Mouse (Mus musculus): ENCODE data around the gene Hpgd. TPM values are rescaled to one million over a fixed set of nuclear protein-coding genes. Genes with fewer than 3 reads are reported as not detected.

Hpgd gene
- total RNA-seq, 1 experiment from 2014 or later = 10.2 TPM

- no peak for ATAC-seq (ENCODE audit: extremely low read depth, insufficient number of reproducible peaks, low FRiP score, poor library complexity, severe bottlenecking)
Measured at GRCm38 (mm10) chr8:56313622-56314021, 19.2 kb downstream of the Hpgd start.

- ATAC-seq (ENCODE audit: extremely low read depth, insufficient number of reproducible peaks, low FRiP score, poor library complexity, severe bottlenecking) = no peak
Measured at GRCm38 (mm10) chr8:56315189-56315588, 20.8 kb downstream of the Hpgd start.

GRCm38 (mm10) chr8:56323276-56323675 lies 28.9 kb downstream of the Hpgd start:
- no peak for ATAC-seq (ENCODE audit: extremely low read depth, insufficient number of reproducible peaks, low FRiP score, poor library complexity, severe bottlenecking)

GRCm38 (mm10) chr8:56327709-56328108 lies 33.3 kb downstream of the Hpgd start:
- no peak for ATAC-seq (ENCODE audit: extremely low read depth, insufficient number of reproducible peaks, low FRiP score, poor library complexity, severe bottlenecking)

- no peak for ATAC-seq (ENCODE audit: extremely low read depth, insufficient number of reproducible peaks, low FRiP score, poor library complexity, severe bottlenecking)
Measured at GRCm38 (mm10) chr8:56328130-56328542, 33.8 kb downstream of the Hpgd start.

GRCm38 (mm10) chr8:56335390-56336000 lies 41.1 kb downstream of the Hpgd start:
- ATAC-seq (ENCODE audit: extremely low read depth, insufficient number of reproducible peaks, low FRiP score, poor library complexity, severe bottlenecking) = no peak

GRCm38 (mm10) chr8:56336771-56337170 lies 42.4 kb downstream of the Hpgd start:
- no peak for ATAC-seq (ENCODE audit: extremely low read depth, insufficient number of reproducible peaks, low FRiP score, poor library complexity, severe bottlenecking)

GRCm38 (mm10) chr8:56343505-56343904 lies 49.1 kb downstream of the Hpgd start:
- no peak for ATAC-seq (ENCODE audit: extremely low read depth, insufficient number of reproducible peaks, low FRiP score, poor library complexity, severe bottlenecking)

GRCm38 (mm10) chr8:56343940-56344339 lies 49.6 kb downstream of the Hpgd start:
- ATAC-seq (ENCODE audit: extremely low read depth, insufficient number of reproducible peaks, low FRiP score, poor library complexity, severe bottlenecking) = no peak

- no peak for ATAC-seq (ENCODE audit: extremely low read depth, insufficient number of reproducible peaks, low FRiP score, poor library complexity, severe bottlenecking)
Measured at GRCm38 (mm10) chr8:56344359-56344758, 50.0 kb downstream of the Hpgd start.

GRCm38 (mm10) chr8:56345641-56346420 lies 51.4 kb downstream of the Hpgd start:
- ATAC-seq (ENCODE audit: extremely low read depth, insufficient number of reproducible peaks, low FRiP score, poor library complexity, severe bottlenecking) = no peak

GRCm38 (mm10) chr8:56363180-56363579 lies 68.8 kb downstream of the Hpgd start:
- ATAC-seq (ENCODE audit: extremely low read depth, insufficient number of reproducible peaks, low FRiP score, poor library complexity, severe bottlenecking) = no peak

All from neutrophil, adult 5-6 weeks (primary cell).